Mouse (Mus musculus): ENCODE measurements around the gene 1700020D05Rik. TPM values are rescaled to one million over a fixed set of nuclear protein-coding genes. Genes with fewer than 3 reads are reported as not detected.

1700020D05Rik gene
- total RNA-seq (2014; fragmentation: Nextera tagmentation) (2.8 TPM in 1 of 2 replicates, not detected in the other), total RNA-seq (2017) (not detected in 2 replicates)

DNA sequence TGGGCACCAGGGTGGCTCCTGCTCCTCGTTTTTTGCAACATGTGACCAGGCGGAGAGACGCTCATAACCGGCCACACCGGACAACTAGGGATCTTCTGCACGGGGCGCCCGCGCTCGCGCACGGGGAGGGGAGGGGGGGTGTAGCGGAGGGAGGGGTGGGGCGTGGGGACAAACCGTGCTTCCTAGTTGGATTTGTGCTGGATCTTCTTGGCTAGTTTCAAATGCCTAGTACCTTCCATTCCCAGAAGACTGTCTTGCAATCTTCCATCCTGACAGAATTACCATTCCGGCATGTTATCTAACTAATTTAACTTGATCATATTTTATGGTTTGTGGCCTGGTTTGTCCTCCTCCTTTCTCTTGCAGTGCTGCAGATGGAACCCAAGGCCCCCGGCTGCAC, at the start of gene 1700020D05Rik:
Gene 1700020D05Rik, minus strand, starts transcription at position 101 of the 400 bp plus-strand sequence.
- no peak for ATAC-seq (replicated peaks; ENCODE audit: poor library complexity, severe bottlenecking)

DNA sequence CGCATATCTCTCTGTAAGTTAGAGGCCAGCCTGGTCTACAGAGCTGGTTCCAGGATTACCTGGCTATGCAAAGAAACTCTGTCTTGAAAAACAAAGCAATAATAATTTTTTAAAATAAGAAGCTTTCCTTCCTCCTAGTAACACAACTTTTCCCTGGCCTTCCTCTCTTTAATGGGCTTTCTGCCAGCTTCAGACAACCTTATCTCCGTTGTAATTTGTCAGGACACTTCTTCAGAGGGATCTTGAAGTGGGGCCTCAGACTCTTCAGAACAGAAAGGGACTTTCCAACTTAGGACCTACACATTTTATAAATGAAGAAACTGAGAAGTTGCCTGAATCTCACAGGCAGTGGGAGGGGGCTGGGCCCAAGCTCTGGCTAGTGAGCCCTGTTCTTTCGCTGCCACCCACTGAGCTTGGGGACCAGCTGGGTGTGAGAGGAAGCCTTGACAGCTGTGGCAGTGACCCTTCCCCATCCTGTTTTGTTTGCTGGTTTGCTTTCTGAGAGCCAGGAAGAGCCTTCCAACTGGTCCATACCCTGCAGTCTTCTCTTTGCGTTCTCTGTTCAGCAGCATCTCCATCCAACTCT, 44.0 kb upstream of the 1700020D05Rik start:
- no peak for ATAC-seq (replicated peaks; ENCODE audit: poor library complexity, severe bottlenecking)

DNA sequence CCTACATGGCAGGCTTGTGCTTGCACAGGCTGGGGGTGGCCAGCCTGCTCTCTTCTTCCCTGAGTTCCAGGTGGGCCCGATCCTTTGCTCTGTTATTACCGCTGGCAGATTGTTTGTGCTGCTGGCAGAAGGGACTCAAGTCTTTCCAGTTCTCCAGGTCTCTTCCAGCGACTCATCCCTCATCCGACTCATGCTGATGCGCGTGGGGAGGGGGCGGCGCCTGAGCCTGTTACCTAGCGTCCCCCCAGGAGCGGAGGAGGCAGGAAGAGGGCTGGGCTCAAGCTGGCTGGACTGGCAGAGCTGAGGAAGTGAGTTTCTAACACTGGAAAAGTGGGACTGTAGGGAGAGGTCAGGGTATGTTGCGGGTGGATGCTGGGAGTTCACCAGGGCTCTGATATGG, 40.4 kb upstream of the 1700020D05Rik start:
- no peak for ATAC-seq (replicated peaks; ENCODE audit: poor library complexity, severe bottlenecking)

DNA sequence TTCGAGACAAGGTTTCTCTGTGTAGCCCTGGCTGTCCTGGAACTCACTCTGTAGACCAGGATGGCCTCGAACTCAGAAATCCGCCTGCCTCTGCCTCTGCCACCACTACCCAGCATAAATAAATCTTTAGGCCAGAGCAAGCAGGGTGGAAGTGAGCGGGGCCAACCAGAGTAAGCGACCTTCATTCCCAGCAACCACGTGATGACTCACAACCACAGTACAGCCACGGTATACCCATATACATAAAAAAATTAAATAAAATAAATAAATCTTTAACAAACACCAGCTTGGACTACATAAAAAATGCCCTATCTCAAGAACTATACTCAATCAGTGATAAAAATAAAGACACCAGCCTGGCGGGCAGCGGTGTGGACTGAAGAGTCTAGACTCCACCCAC, 39.8 kb upstream of the 1700020D05Rik start:
- ATAC-seq (replicated peaks; ENCODE audit: poor library complexity, severe bottlenecking) = no peak

DNA sequence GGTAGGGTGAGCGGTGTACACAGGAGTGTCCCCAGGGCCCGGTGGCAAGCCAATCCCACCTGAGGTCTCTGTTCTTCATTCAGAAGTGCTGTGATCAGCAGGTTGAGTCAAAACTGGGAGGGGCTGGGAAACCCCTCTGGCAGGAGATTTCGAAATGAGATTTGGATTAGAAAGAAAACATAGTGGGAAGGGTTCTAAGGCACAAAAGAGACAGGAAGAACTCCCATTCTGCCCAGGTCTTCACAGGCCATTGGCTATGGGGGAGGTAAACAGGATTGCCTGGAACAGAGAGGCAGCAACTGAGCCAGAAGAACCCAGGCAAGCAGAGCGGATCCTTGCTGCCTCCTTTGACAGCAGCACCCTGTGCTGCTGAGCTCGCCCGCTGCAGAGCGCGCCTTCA, 35.2 kb upstream of the 1700020D05Rik start:
- ATAC-seq (replicated peaks; ENCODE audit: poor library complexity, severe bottlenecking) = no peak

DNA sequence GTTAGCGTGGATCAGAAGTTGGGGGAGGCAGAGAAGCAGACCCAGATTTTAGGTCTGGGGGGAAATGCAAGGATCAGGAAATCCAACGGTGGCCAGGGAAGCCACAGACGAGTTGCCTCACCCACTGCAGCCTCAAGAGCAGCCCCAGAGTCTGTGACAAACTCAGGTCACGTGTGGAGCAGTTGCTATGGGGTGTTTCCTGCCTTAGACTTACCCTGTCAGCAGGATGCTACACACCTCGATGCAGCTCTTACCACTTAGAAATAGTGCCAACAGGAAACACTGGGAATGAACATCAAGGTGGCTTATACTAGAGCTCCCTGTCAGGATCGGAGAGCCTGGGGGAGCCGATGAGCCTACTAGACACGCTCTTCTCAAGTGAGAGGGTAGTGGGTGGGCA, 28.9 kb upstream of the 1700020D05Rik start:
- peak; percentile 20; the same call in 1 of the 2 replicates for ATAC-seq (replicated peaks; ENCODE audit: poor library complexity, severe bottlenecking)

DNA sequence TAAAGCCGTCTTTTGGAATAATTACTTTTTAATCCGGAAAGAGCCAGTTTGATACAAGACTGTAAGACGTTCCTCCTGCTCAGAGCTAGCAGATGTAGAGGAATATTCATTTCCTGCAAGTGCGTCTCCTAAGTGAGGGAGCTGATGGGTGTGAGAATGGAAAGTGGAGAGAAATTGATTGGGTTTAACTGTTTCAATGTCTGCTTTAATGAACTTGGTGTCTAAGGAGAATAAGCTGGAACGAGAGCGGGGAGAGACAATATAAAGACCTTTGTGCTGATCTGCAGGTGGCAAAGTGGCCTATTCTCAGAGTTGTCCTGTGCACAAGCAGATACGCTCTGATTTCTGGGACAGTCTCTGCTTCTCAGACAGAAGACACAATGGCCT, 26.5 kb upstream of the 1700020D05Rik start:
- ATAC-seq (replicated peaks; ENCODE audit: poor library complexity, severe bottlenecking) = no peak

DNA sequence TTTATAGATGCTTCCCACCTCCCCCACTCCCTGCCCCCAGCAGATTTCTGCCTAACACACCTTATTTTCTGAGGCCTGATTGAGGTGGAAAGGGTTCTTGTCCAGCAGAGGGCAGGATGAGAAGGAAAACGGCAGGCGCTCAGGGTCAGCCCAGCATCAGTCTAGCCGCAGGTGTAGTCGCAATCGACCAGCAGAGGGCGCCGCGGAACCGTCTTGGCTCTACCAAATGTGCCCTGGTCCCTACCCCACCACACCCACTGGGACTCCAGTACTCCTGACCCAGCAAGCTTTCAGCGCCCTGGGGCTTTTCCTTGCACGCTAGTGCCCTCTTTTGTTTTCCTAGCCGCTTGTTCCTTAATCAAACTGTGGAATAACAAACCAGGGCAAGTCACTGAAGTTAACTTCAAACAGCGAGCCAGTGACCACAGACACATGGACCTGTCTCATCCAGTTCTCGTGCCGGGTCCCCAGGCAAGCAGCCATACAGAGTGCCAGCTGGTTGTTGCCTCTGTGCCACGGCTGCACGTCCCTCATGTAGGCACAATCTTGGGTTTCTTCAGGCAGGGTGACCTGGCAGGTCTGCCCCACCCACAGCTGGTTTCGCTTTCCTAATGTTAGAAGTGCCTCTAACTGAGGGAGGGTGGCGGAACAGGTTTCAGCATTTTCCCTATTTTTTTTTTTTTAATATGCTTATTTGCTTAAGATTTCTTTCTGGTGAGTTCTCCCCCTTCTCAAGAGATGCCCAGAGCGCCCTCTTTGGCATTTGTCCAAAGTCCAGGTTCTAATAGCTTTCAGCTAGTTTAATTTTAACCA, 25.9 kb upstream of the 1700020D05Rik start:
- ATAC-seq (replicated peaks; ENCODE audit: poor library complexity, severe bottlenecking) = peak; percentile 95

DNA sequence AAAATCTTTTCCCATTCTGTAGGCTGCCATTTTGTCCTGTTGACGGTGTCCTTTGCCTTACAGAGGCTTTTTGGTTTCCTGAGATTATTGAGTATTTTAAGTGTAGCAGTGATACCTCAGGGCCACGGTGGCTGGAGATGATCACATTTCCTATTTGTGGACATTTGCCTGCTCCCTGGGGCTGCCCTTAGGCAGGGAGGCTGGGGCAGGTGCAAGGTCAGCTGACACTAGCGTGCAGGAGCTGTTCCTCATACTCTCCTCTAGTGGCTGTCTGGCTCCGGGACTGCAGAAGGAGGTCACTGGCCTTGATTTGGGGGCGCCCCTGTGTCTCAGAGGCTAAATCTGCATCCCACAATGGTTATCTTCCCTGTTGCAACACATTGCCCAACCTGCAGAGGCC, 21.6 kb upstream of the 1700020D05Rik start:
- ATAC-seq (replicated peaks; ENCODE audit: poor library complexity, severe bottlenecking) = no peak

DNA sequence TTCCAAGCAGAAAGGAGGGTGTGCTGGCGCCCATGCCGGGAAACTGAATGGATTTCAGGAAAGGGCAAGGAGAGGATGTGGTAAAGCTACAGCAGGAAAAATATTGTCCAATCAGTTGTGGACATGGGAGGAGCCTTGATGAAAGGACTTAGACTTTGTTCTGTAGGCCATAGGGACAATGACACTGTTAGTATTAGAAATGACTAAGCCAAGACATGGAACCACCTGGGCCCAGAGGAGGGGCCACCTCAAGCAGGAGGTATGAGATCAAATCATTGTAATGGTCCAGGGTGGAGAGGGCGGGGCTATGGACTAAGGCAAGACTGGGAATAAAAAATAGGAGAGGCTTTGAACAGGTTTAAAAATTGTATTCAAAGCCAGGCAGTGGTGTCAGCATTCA, 15.1 kb upstream of the 1700020D05Rik start:
- no peak for ATAC-seq (replicated peaks; ENCODE audit: poor library complexity, severe bottlenecking)

DNA sequence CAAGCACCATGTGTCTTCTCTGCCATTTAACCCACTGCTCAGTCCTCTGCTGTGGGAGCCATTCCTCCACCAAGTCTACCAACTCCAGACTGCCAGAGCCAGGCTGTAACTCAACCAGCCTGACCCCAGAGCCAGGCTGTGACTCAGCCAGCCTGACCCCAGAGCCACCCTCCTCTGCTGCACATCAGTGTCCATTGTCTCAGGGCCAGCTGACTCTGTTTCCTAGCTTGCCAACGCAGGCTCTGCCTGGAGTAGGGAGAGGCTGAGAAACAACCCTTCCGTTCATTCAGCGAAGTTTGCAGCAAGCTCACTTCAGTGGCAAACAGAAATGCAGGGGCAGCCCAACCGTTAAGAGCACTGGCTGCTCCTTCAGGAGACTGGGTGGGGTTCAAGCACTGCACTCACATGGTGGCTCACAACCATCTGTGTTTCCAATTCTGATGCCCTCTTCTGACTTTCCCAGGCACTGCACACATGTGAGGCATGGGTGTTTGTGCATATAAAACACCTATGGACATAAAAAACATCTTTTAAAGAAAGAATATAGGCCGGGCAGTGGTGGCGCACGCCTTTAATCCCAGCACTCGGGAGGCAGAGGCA, 13.4 kb upstream of the 1700020D05Rik start:
- ATAC-seq (replicated peaks; ENCODE audit: poor library complexity, severe bottlenecking) = no peak

DNA sequence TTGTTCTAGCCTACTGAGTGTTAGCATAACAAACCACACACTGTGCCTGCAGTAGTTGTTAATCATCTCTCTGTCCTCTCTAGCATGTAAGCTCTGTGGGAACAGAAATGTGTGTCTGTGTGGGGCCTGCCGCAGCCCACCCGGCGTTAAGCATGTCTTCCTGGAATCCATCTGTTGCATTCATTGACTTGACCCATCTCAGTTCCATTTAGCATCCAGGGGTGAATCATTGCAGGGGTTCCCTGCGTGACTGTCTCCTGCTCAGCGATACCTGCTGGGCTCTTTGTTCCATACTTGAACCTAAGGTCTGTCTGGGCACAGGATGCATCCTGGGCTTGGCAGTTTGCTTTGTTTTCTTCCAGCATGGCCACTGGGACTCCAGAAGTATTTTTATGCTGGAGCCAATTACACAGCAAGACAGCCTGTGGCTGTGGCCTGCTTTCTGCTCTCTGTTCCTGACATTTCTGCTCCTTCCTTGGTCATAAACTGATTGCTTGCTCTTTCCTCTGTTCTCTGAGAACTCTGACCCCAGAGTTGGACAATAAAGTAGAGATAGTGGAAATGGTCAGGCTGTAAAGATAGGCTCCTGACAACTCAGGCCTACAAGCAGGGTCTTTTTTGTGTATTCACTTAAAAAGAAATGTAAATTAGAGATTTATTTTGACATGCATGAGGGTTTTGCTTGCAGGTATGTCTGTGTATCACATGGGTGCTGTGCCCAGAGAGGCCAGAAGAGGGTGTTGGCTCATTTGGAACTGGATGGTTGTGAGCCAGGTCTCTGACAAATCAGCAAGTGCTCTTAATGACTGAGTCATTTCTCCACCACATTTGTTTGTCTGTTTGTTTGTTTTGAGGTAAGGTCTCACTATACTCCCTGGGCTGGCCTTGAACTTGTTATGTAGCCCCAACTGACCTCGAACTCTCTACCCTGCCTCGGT, 12.5 kb upstream of the 1700020D05Rik start:
- no peak for ATAC-seq (replicated peaks; ENCODE audit: poor library complexity, severe bottlenecking)

DNA sequence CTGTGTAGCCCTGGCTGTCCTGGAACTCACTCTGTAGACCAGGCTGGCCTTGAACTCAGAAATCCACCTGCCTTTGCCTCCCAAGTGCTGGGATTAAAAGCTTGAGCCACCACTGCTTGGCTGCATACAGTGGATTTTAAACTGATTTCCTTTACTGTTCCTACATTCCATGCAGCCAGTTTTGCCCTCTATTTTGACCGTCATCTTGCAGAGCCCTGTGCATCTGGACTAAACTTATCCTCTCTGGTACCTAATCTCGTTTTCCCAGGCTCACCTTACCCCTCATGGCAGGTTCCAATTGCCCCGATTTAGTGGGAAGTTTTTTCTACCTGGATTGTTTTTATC, 9.4 kb upstream of the 1700020D05Rik start:
- no peak for ATAC-seq (replicated peaks; ENCODE audit: poor library complexity, severe bottlenecking)

DNA sequence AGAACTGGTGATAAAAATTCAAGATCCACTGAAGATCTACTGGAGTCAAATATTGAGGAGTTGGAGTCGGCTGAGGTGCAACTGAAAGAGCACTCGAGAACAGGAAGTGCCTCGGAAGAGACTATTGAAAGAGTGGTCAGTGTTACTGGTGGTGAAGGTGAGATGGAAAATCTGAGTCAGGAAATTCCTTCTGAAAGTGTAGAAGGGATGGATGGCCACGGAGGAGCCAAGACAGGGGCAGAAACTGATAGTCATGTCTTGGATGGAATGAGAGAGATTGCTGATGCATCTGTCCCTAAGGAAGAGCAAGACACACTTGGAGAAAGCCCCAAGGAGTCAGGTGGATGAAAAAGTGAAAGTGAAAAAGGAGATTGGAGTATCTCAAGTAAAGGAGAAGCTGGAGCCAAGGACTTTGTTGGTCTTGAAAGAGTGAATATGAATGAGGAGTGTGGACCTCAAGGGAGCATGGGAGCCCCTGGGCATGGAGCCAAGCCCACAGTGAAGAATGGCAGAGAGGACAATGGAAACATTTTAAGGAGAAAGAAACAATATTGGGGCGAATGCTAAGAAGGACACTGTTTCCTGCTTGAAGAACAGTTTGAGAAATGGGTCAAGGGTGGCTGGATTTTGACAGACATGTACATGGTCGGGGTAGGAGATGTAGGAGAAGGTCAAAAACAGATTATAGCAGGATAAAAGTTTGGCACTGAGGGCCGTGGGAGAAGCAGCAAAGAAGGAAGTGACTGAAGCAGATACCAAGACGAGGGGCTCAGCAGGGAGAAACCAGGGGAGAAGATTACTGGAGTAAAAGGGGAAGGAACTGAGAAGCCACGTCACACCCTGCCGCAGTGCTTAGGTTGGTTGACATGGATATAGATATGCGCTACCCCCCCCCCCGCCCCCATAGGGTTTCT, 8.8 kb upstream of the 1700020D05Rik start:
- peak; percentile 73 for ATAC-seq (replicated peaks; ENCODE audit: poor library complexity, severe bottlenecking)

DNA sequence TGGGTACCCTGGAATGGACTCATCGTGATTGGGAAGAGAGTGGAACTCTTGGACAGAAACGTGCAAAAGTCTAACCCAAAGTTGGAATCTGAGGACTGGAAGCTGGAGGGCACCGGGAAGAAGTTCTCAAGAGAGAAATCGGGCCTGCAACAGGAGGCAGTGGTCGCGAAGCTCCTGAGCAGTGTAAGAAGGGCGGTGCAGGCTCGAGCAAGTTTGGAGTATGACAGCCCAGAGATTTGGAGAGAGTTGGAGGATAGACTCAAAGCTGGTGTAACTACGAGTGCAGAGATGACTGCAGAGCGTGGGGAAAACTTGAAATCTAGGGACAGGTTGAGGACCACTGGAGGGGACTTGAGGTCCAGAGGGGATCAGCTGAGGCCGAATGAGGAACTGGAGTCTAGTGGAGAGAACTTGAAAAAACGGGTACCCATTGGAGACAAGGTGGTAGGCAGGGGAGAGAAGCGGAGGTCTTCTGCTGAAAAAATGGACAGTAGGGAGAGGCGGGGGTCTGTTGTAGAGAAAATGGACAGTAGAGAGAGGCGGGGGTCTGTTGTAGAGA, 7.6 kb upstream of the 1700020D05Rik start:
- ATAC-seq (replicated peaks; ENCODE audit: poor library complexity, severe bottlenecking) = no peak

DNA sequence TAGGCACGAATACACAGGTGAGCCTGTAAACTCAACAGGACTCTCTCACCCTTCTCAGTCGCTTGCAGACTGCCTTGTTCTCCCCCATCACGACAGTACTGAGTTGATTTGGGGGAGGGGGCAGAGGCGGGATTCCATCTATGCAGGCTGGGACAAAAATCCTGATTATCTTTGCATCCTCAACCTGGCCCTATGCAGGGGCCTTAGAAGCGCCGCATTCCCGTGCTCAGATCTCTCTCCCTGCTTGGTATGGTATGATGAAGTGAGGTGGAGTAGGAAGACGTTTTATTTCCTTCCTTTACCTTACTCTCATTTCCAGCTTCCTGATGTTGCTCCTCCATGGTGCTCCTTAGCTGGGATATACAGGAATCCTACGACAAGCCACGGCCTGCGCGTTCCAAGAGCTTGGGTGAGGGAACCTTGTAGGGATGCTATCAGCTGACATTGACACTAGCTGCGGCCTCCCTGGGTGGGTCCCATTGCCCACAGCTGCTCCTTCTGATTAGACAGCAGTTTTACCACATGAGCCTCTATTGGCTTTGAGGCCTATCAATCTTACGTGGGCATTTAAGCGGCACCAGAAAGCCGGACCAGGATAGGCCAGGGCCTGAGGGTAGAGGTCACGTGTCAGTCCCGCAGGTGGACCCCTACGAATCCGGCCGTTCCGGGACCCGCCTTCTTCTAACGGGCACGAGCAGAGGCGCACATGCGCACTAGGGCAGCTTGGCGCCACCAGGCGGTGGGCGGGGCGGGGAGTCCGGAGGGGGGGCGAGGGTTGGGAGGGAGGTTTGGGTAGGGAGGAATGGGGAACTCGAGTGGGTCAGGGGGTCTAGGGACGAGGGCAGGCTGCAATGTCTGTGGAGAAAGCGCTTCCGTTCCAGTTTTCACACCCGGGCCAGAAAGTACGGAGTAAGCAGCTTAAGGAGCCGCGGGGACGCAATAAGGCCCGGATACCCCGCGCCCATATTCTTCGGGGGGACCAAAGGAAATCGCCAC, 6.7 kb upstream of the 1700020D05Rik start, which contains the start of gene Snx32:
Gene Snx32, minus strand, starts transcription at position 508 of the 996 bp plus-strand sequence.
- ATAC-seq (replicated peaks; ENCODE audit: poor library complexity, severe bottlenecking) = peak; percentile 85

DNA sequence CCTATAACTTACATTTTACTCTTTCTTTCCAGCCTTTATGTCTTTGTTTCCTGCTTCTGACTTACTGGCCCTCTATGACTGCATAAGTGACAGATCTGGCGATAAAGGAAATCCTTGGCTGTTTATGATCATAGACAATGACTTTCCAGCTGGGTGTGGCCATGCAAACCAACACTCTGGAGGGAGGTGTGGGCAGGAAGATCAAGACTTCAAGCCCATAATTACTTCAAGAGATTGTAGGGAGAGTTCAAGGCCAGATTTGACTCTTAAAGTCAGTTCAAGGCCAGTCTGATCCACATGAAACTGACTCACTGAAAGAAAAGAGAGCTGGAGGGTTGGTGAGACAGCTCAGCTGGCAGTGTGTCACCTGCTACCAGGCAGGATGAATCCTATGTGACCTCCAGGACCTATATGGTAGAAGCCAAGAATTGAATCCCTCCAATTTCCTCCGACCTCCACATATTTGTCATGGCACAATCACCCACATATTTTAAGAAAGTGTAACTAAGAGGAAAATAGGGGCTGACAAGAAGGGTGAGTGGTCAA, 3.2 kb downstream of the 1700020D05Rik start:
- ATAC-seq (replicated peaks; ENCODE audit: poor library complexity, severe bottlenecking) = no peak

DNA sequence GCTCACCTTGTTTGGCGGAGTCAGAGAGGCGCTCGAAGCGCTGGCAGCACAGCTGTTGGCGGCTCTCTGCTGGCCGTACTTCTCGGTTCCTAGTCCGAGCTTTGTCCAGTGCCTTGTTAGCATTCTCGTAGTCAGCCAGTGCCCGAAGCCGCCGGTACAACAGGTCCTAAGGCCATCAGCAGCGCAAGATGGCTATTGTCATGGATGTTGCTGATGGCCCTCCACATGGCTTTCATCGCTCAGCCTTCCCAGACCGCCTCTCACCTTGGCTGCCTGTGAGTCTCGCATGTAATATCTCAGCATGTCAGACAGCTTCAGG, 7.6 kb downstream of the 1700020D05Rik start:
- no peak for ATAC-seq (replicated peaks; ENCODE audit: poor library complexity, severe bottlenecking)
